Mouse (Mus musculus) heart, postnatal 0 days (tissue): ENCODE measurements around the gene Zdhhc20.

ENCODE experiments used
- CTCF ChIP-seq: IDR thresholded peaks from 2 replicates; pipeline ENCODE4 v1.5.1; 2016; ENCODE audit warnings: antibody characterized with exemption, control low read depth, low read depth
- EP300 ChIP-seq: IDR thresholded peaks from 2 replicates; pipeline ENCODE4 v1.6.1; 2016; ENCODE audit warnings: antibody characterized with exemption, low read depth

- TF ChIP-seq CTCF (no peak), EP300 (no peak)
Observed at GRCm38 (mm10) chr14:57866676-57867276, 23.3 kb downstream of the Zdhhc20 start.
